Mouse (Mus musculus) midbrain, postnatal 0 days (tissue): ENCODE results near the gene Mad1l1. TPM values are rescaled to one million over a fixed set of nuclear protein-coding genes. Genes with fewer than 3 reads are reported as not detected.
A peak's percentile ranks its signal among the peaks of the same experiment; 100 is the strongest.

Source experiments
- ATAC-seq: fragments of 200-750 bp; cut with Nextera tagmentation; 2 replicates; pipeline ENCODE4 v1.8.0; 2017; ENCODE audit warnings: moderate number of reproducible peaks, mild to moderate bottlenecking, moderate TSS enrichment, moderate library complexity; ENCODE audit not compliant: low FRiP score
- DNase-seq: peaks from one replicate; pipeline ENCODE4 v3.0.0-alpha.2; 2015; ENCODE audit warnings: low spot score
- H3K27ac ChIP-seq: fragments of 300-500 bp; sonication (generic); 2 replicates; pipeline ENCODE4 v1.5.1; 2014; ENCODE audit warnings: low read depth, mild to moderate bottlenecking, low read length, mixed read lengths
- H3K27me3 ChIP-seq: fragments of 300-500 bp; sonication (generic); 2 replicates; pipeline ENCODE4 v1.6.1; 2014; ENCODE audit warnings: low read length, control low read depth, mixed read lengths; ENCODE audit not compliant: insufficient read depth
- H3K36me3 ChIP-seq: fragments of 300-500 bp; sonication (generic); 2 replicates; pipeline ENCODE4 v1.6.1; 2014; ENCODE audit warnings: low read length, control low read depth, mixed read lengths; ENCODE audit not compliant: insufficient read depth
- H3K4me1 ChIP-seq: fragments of 300-500 bp; sonication (generic); 2 replicates; pipeline ENCODE4 v1.6.1; 2014; ENCODE audit warnings: mild to moderate bottlenecking, control low read depth, antibody characterized with exemption, low read length, mixed read lengths; ENCODE audit not compliant: insufficient read depth
- H3K4me2 ChIP-seq: fragments of 300-500 bp; sonication (generic); 2 replicates; pipeline ENCODE4 v1.6.1; 2014; ENCODE audit warnings: low read depth, mild to moderate bottlenecking, low read length, mixed read lengths; ENCODE audit not compliant: poor library complexity, severe bottlenecking
- H3K4me3 ChIP-seq: fragments of 300-500 bp; sonication (generic); 2 replicates; pipeline ENCODE4 v1.5.1; 2014; ENCODE audit warnings: low read depth, mild to moderate bottlenecking, low read length, moderate library complexity
- H3K9ac ChIP-seq: fragments of 300-500 bp; sonication (generic); replicated peaks from 2 replicates; pipeline ENCODE4 v1.6.1; 2014; ENCODE audit warnings: mild to moderate bottlenecking, low read length, moderate library complexity, mixed read lengths; ENCODE audit not compliant: poor library complexity, severe bottlenecking
- H3K9me3 ChIP-seq: fragments of 300-500 bp; sonication (generic); 2 replicates; pipeline ENCODE4 v1.6.1; 2016; ENCODE audit warnings: low read length, control low read depth
- CTCF ChIP-seq: IDR thresholded peaks from 2 replicates; pipeline ENCODE4 v1.5.1; 2016; ENCODE audit warnings: antibody characterized with exemption, mild to moderate bottlenecking
- WGBS: fragments of 180-500 bp; shearing (Covaris S2); extraction: QIAGEN DNeasy Blood & Tissue Kit; methylation state at CpG from one replicate; pipeline ENCODE4 v1.1.7; 2014; 5-methylcytosine and 5-hydroxymethylcytosine counted together
- polyA plus RNA-seq: library from polyadenylated mRNA; unstranded; fragments of >200 nt; fragmentation: Nextera tagmentation; extraction: Ambion mirVana; gene quantifications from 2 replicates; pipeline ENCODE4 v1.2.1, GENCODE M21; 2015
- total RNA-seq: library from RNA; depleted of rRNA; stranded (reverse); fragments of >200 nt; gene quantifications from 2 replicates; pipeline ENCODE4 v1.2.3, GENCODE M21; 2014

The Mad1l1 gene
- total and polyA plus RNA-seq, 2 experiments from 2014 or later, result 25.9 to 33.5 TPM

- Histone ChIP-seq H3K9ac (no peak overlapping the region), H3K4me2 (no peak overlapping the region), H3K27me3 (no peaks in the 10 kb centered on the region), H3K9me3 (no peaks in the 10 kb centered on the region), H3K27ac (peak overlapping the region; percentile 3; the same call in 1 of the 2 replicates), H3K4me1 (peaks cover 4% of the 10 kb centered on the region; the same call in 1 of the 2 replicates), H3K36me3 (no peaks in the 10 kb centered on the region), H3K4me3 (no peak overlapping the region)
- 78% methylated on average over 1 of the region's 1 CpGs for WGBS
- no peak for ATAC-seq
- DNase-seq, result no peak
- no peak for TF ChIP-seq CTCF
These were observed 196.7 kb downstream of the Mad1l1 start for GRCm38 (mm10) chr5:140124626-140125025.

DNA sequence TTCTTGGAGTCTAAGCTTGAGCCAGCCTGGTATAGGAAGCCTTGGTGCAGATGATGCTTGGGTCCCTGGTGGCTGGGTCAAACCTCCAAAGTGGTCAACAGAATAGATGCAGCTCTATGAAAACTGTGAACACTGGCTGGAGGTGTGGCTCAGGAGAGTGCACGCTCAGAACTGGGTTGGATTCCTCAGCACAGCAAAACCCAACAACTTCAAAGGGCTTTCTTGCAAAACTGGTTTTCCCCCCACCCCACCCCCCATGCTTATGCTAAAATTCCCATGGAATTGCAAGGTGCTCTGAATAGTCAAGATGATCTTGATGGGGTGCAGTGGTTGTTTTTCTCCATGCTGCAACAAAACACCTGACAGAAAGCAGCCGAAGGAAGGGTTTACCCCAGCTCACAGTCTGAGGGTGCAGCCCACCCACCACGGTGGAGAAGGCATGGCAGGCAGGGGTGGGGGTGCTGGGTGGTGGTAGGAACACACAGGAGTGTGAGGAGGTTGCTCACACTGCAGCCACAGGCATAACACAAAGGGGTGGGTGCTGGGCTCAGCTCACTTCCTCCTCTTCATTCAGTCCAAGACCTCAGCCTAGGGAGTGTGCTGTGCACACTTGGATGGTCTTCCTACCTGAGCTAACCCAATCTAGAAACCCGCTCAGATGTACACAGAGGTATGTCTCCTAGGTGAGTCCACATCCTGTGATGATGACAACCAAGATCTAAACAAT is 197.5 kb downstream of the Mad1l1 start:
- TF ChIP-seq CTCF, result no peak
- no peak for DNase-seq
- no peak overlapping the region for H3K4me3 ChIP-seq
- H3K4me1 ChIP-seq, result peaks cover 4% of the 10 kb centered on the region; the same call in 1 of the 2 replicates
- no peaks in the 10 kb centered on the region for H3K27me3 ChIP-seq
- no peak overlapping the region for H3K9ac ChIP-seq
- no peaks in the 10 kb centered on the region for H3K36me3 ChIP-seq
- WGBS, result 79% methylated on average over 4 of the region's 4 CpGs
- no peak for ATAC-seq
- no peaks in the 10 kb centered on the region for H3K9me3 ChIP-seq
- H3K4me2 ChIP-seq, result no peak overlapping the region
- H3K27ac ChIP-seq, result no peak overlapping the region

GRCm38 (mm10) chr5:140123194-140123593 is 198.2 kb downstream of the Mad1l1 start:
- TF ChIP-seq CTCF, result no peak
- no peaks in the 10 kb centered on the region for H3K27me3 ChIP-seq
- H3K27ac ChIP-seq, result no peak overlapping the region
- no peak overlapping the region for H3K4me2 ChIP-seq
- 60% methylated on average over 5 of the region's 5 CpGs for WGBS
- H3K9me3 ChIP-seq, result no peaks in the 10 kb centered on the region
- H3K36me3 ChIP-seq, result no peaks in the 10 kb centered on the region
- no peak overlapping the region for H3K9ac ChIP-seq
- peaks cover 4% of the 10 kb centered on the region; the same call in 1 of the 2 replicates for H3K4me1 ChIP-seq
- no peak for DNase-seq
- no peak for ATAC-seq
- H3K4me3 ChIP-seq, result no peak overlapping the region

DNA sequence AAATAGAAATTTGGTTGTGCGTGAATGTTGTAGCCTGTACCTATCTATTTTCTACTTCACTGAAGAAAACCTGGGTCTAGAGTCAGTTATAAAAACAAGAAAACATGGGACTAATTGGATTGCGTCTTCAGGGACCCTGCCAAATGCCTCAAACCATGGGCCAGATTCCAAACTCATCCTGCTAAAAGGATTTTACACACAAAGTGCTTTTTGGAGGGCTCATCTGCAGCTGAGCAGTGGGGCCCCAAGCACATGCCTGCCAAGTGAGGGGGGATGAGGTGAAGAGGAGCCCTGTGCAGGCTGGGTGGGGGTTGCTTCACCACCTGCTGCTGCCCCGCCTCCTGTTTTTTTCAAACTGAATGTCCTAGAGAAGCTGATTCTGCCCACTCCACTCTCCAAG is 199.4 kb downstream of the Mad1l1 start:
- Histone ChIP-seq H3K36me3 (no peaks in the 10 kb centered on the region), H3K4me1 (peaks cover 4% of the 10 kb centered on the region; the same call in 1 of the 2 replicates), H3K27me3 (no peaks in the 10 kb centered on the region), H3K9me3 (no peaks in the 10 kb centered on the region), H3K9ac (no peak overlapping the region), H3K4me3 (no peak overlapping the region), H3K4me2 (no peak overlapping the region), H3K27ac (no peak overlapping the region)
- DNase-seq, result peak; percentile 84
- no peak for TF ChIP-seq CTCF
- no peak for ATAC-seq
- 56% methylated on average over 3 of the region's 3 CpGs for WGBS

- Histone ChIP-seq H3K27ac (no peak overlapping the region), H3K9ac (no peak overlapping the region), H3K4me2 (no peak overlapping the region), H3K36me3 (no peaks in the 10 kb centered on the region), H3K9me3 (no peaks in the 10 kb centered on the region), H3K4me3 (no peak overlapping the region), H3K27me3 (no peaks in the 10 kb centered on the region), H3K4me1 (peaks cover 14% of the 10 kb centered on the region; the same call in 1 of the 2 replicates)
- ATAC-seq, result no peak
- DNase-seq, result peak; percentile 59
- TF ChIP-seq CTCF, result no peak
- 56% methylated on average over 3 of the region's 3 CpGs for WGBS
These were observed 202.4 kb downstream of the Mad1l1 start for GRCm38 (mm10) chr5:140118921-140119320.

- Histone ChIP-seq H3K9me3 (no peaks in the 10 kb centered on the region), H3K4me2 (no peak overlapping the region), H3K4me3 (no peak overlapping the region), H3K27ac (no peak overlapping the region), H3K27me3 (no peaks in the 10 kb centered on the region), H3K36me3 (no peaks in the 10 kb centered on the region), H3K4me1 (peaks cover 14% of the 10 kb centered on the region; the same call in 1 of the 2 replicates), H3K9ac (no peak overlapping the region)
- no peak for ATAC-seq
- no peak for DNase-seq
- TF ChIP-seq CTCF, result no peak
These were observed 203.4 kb downstream of the Mad1l1 start for GRCm38 (mm10) chr5:140117968-140118367.
